Mouse (Mus musculus): ENCODE results near the gene Zfp451. TPM values are rescaled to one million over a fixed set of nuclear protein-coding genes. Genes with fewer than 3 reads are reported as not detected.

The Zfp451 gene
- polyA plus RNA-seq, 1 experiment, result 3.3 TPM

DNA sequence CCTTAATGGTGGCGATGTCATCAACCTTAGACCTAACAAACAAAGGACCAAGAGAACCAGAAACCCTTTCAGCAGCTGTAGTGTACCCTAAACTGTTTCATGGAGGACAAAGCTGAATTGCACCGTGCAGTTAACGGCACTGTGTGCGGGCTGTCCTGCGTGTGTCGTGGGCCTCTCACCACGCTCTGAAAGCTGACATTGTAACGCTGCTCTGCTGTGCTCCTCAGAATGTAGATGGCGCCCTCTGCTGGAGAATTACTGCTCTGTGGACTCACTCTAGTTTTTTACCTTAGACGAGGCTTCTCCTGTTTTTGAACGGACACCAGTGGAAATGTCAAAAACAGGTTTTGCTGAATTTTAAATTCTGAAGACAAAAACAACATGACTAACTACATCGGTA lies 75.1 kb downstream of the Zfp451 start:
- 32% methylated on average over 12 of the region's 12 CpGs for WGBS
- H3K4me3 ChIP-seq (ENCODE audit: extremely low read depth, insufficient read depth, insufficient read length), result no peak overlapping the region

DNA sequence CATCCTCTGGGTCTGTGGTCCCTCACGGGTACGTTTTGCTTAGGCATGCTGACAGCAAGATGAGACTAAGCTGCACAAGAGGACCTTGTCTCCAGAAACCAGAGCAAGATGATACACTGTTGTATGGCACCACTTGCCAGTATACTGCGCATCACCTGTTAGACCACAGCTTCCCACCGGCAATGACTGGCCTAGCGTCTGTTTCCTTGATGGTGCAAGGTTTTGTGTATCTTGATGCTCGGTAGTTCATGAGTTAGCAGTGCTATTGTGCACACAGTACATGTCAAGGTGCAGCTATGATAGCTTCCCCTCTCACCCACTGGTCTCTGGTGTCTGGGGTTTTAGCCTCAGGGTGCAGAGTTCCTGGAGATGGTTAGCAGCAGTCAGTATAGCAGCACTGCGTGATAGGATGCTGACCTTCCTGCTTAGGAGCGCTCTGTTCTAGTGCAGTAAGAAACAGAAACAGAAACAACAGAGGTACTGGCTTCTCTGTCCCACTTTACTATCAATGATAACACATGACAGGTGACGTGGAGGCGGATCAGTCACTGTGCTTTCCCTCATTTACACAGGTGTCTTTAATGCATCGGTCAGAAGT lies 75.6 kb downstream of the Zfp451 start:
- Histone ChIP-seq H3K36me3 (ENCODE audit: control insufficient read depth, insufficient read depth, low read length) (peaks cover 5% of the 10 kb centered on the region), H3K4me3 (ENCODE audit: extremely low read depth, insufficient read depth, insufficient read length) (no peak overlapping the region), H3K27me3 (ENCODE audit: control insufficient read depth, insufficient read depth, low read length) (no peaks in the 10 kb centered on the region), H3K4me1 (ENCODE audit: control insufficient read depth, insufficient read depth, insufficient read length) (no peaks in the 10 kb centered on the region), H3K27ac (ENCODE audit: insufficient read depth, low read length) (no peak overlapping the region)
- TF ChIP-seq CTCF (IDR thresholded peaks at IDR 0.05; ENCODE audit: extremely low read depth, insufficient read depth, insufficient read length, insufficient replicate concordance) (no peak), POLR2A (IDR thresholded peaks at IDR 0.05; ENCODE audit: low read depth, low read length) (no peak)
- no peak for DNase-seq (ENCODE audit: low read depth in 1 of 2, low spot score in 2 of 2)
- 71% methylated on average over 11 of the region's 11 CpGs for WGBS

More for the DNA sequence above, 75.1 kb downstream of the Zfp451 start:
- Histone ChIP-seq H3K27ac (ENCODE audit: insufficient read depth, low read length) (no peak overlapping the region), H3K36me3 (ENCODE audit: control insufficient read depth, insufficient read depth, low read length) (peaks cover 5% of the 10 kb centered on the region), H3K4me1 (ENCODE audit: control insufficient read depth, insufficient read depth, insufficient read length) (no peaks in the 10 kb centered on the region), H3K27me3 (ENCODE audit: control insufficient read depth, insufficient read depth, low read length) (no peaks in the 10 kb centered on the region)
- peak; percentile 44 to 72 for DNase-seq (ENCODE audit: low read depth in 1 of 2, low spot score in 2 of 2)
- TF ChIP-seq CTCF (IDR thresholded peaks at IDR 0.05; ENCODE audit: extremely low read depth, insufficient read depth, insufficient read length, insufficient replicate concordance) (peak; percentile 80; the same call in 1 of the 2 replicates), POLR2A (IDR thresholded peaks at IDR 0.05; ENCODE audit: low read depth, low read length) (no peak)

DNA sequence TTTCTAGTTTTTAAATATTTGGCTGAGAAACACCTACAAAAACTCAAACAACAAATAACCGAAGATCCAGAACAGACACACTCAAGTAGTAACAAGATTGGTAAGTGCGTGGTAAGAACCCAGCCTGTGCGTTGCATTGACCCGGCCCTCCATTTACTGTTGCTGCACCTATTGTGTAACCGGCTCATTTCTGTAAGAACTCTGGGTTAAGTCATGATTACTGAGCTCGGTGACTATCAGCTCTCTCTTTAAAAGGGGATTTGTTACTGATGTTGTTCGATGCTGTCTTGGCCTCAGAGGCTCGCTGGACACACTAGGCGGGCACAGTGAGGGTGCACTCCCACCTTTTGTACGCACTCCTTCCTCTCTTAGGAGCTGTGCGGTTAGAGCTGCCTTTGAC lies 76.1 kb downstream of the Zfp451 start:
- H3K4me3 ChIP-seq (ENCODE audit: extremely low read depth, insufficient read depth, insufficient read length), result no peak overlapping the region
- TF ChIP-seq CTCF (IDR thresholded peaks at IDR 0.05; ENCODE audit: extremely low read depth, insufficient read depth, insufficient read length, insufficient replicate concordance) (no peak), POLR2A (IDR thresholded peaks at IDR 0.05; ENCODE audit: low read depth, low read length) (no peak)
- H3K27ac ChIP-seq (ENCODE audit: insufficient read depth, low read length), result no peak overlapping the region
- H3K36me3 ChIP-seq (ENCODE audit: control insufficient read depth, insufficient read depth, low read length), result peaks cover 5% of the 10 kb centered on the region
- 89% methylated on average over 11 of the region's 11 CpGs for WGBS
- DNase-seq (ENCODE audit: low read depth in 1 of 2, low spot score in 2 of 2), result no peak
- no peaks in the 10 kb centered on the region for H3K27me3 ChIP-seq (ENCODE audit: control insufficient read depth, insufficient read depth, low read length)
- no peaks in the 10 kb centered on the region for H3K4me1 ChIP-seq (ENCODE audit: control insufficient read depth, insufficient read depth, insufficient read length)

DNA sequence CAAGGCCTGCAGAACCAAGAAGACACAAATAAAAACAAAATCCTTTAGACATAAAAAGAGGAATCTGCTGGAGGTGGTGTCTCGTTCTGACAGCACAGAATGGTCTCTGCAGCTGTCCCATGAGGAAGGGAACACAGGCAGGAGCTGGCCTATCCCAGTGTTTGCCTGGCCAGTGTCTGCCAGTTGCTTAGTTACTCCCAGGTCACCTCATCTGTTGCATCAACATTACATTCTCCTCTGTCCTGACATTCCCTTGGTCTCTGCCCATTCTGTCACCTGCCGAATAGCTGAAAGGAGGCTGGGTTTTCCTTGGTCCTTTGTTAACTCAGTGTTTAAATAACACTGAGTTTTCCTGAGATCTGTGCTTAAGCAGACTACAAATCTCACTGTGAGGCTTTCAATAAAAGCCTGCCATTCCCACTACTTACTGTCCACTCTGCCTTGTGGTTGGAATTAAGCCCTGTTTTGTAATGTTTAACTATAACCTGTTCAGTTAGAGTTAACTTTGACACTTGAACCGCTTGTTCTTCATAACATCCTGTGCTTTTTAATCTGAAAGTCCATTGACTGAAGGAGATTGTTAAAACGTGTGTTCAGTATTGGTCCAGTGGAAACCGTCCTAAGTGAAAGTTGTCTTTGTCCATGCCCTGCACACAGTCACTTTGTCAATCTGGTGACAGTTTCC lies 80.3 kb downstream of the Zfp451 start:
- H3K36me3 ChIP-seq (ENCODE audit: control insufficient read depth, insufficient read depth, low read length), result peaks cover 5% of the 10 kb centered on the region
- no peak overlapping the region for H3K4me3 ChIP-seq (ENCODE audit: extremely low read depth, insufficient read depth, insufficient read length)
- no peak for DNase-seq (ENCODE audit: low read depth in 1 of 2, low spot score in 2 of 2)
- no peaks in the 10 kb centered on the region for H3K27me3 ChIP-seq (ENCODE audit: control insufficient read depth, insufficient read depth, low read length)
- TF ChIP-seq POLR2A (IDR thresholded peaks at IDR 0.05; ENCODE audit: low read depth, low read length) (no peak), CTCF (IDR thresholded peaks at IDR 0.05; ENCODE audit: extremely low read depth, insufficient read depth, insufficient read length, insufficient replicate concordance) (no peak)
- WGBS, result 91% methylated on average over 5 of the region's 5 CpGs
- no peaks in the 10 kb centered on the region for H3K4me1 ChIP-seq (ENCODE audit: control insufficient read depth, insufficient read depth, insufficient read length)
- no peak overlapping the region for H3K27ac ChIP-seq (ENCODE audit: insufficient read depth, low read length)

- Histone ChIP-seq H3K4me1 (ENCODE audit: control insufficient read depth, insufficient read depth, insufficient read length) (no peaks in the 10 kb centered on the region), H3K27me3 (ENCODE audit: control insufficient read depth, insufficient read depth, low read length) (no peaks in the 10 kb centered on the region), H3K36me3 (ENCODE audit: control insufficient read depth, insufficient read depth, low read length) (peaks cover 5% of the 10 kb centered on the region), H3K27ac (ENCODE audit: insufficient read depth, low read length) (no peak overlapping the region), H3K4me3 (ENCODE audit: extremely low read depth, insufficient read depth, insufficient read length) (no peak overlapping the region)
- 93% methylated on average over 9 of the region's 9 CpGs for WGBS
- no peak for TF ChIP-seq POLR2A (IDR thresholded peaks at IDR 0.05; ENCODE audit: low read depth, low read length)
- TF ChIP-seq CTCF (IDR thresholded peaks at IDR 0.05; ENCODE audit: extremely low read depth, insufficient read depth, insufficient read length, insufficient replicate concordance), result no peak
- no peak for DNase-seq (ENCODE audit: low read depth in 1 of 2, low spot score in 2 of 2)
Measured at GRCm38 (mm10) chr1:33733044-33733443, 81.4 kb downstream of the Zfp451 start.

DNA sequence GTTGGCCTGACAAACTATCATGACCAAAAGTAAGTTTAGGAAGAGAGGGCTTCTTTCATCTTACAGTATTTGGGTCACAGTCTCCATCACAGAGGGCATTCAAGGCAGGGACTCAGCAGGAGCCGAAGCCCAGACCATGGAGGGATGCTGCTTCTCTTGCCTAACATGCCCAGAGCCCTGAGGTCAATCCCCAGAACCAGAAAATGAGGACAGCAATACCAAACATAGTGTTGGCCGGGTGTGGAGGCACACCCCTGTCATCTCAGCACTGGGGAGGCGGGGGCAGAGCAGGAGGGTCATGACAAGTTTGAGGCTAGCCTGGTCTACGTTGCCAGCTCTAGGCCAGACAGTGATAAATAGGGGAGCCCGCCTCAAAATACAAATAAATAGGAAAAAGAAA lies 89.3 kb downstream of the Zfp451 start:
- no peaks in the 10 kb centered on the region for H3K27me3 ChIP-seq (ENCODE audit: control insufficient read depth, insufficient read depth, low read length)
- 92% methylated on average over 5 of the region's 5 CpGs for WGBS
- no peak overlapping the region for H3K4me3 ChIP-seq (ENCODE audit: extremely low read depth, insufficient read depth, insufficient read length)
- no peak for DNase-seq (ENCODE audit: low read depth in 1 of 2, low spot score in 2 of 2)
- TF ChIP-seq CTCF (IDR thresholded peaks at IDR 0.05; ENCODE audit: extremely low read depth, insufficient read depth, insufficient read length, insufficient replicate concordance) (no peak), POLR2A (IDR thresholded peaks at IDR 0.05; ENCODE audit: low read depth, low read length) (no peak)
- H3K27ac ChIP-seq (ENCODE audit: insufficient read depth, low read length), result no peak overlapping the region
- H3K36me3 ChIP-seq (ENCODE audit: control insufficient read depth, insufficient read depth, low read length), result peaks cover 3% of the 10 kb centered on the region; the same call in 1 of the 2 replicates
- 0 out of 2 replicates have a peak, but pooled peaks cover 5% of the 10 kb centered on the region for H3K4me1 ChIP-seq (ENCODE audit: control insufficient read depth, insufficient read depth, insufficient read length)

DNA sequence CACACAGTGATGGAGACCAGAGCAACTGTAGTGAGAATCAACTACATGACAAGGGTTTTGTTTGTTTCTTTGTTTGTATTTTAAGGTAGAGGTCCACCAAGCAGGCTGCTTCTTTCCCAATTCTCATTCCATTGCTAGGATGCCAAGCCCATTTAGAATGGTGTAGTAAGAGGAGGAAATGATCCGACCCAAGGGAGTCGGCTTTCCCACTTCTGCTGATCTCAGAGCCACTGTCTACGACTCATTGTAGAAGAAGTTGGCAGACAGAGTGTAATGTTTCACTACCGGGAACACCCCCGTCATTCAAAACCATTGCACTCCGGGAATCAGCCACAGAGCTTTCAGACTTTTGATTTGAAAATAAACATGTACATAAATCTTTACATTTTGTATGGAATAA lies 89.9 kb downstream of the Zfp451 start:
- H3K27ac ChIP-seq (ENCODE audit: insufficient read depth, low read length), result no peak overlapping the region
- no peak overlapping the region for H3K4me3 ChIP-seq (ENCODE audit: extremely low read depth, insufficient read depth, insufficient read length)
- peaks cover 5% of the 10 kb centered on the region; the same call in 1 of the 2 replicates for H3K4me1 ChIP-seq (ENCODE audit: control insufficient read depth, insufficient read depth, insufficient read length)
- WGBS, result 93% methylated on average over 6 of the region's 6 CpGs
- H3K27me3 ChIP-seq (ENCODE audit: control insufficient read depth, insufficient read depth, low read length), result no peaks in the 10 kb centered on the region
- TF ChIP-seq POLR2A (IDR thresholded peaks at IDR 0.05; ENCODE audit: low read depth, low read length) (no peak), CTCF (IDR thresholded peaks at IDR 0.05; ENCODE audit: extremely low read depth, insufficient read depth, insufficient read length, insufficient replicate concordance) (no peak)
- DNase-seq (ENCODE audit: low read depth in 1 of 2, low spot score in 2 of 2), result no peak
- peaks cover 3% of the 10 kb centered on the region; the same call in 1 of the 2 replicates for H3K36me3 ChIP-seq (ENCODE audit: control insufficient read depth, insufficient read depth, low read length)
